Mouse (Mus musculus) c-Kit-positive CD71-negative TER-119-negative erythroid progenitor cells, embryonic 14.5 days (primary cell): Measurements from ENCODE around the gene Fstl4.

Experiments used
- DNase-seq: peaks from one replicate; pipeline ENCODE4 v3.0.0-alpha.2; 2013; ENCODE audit warnings: low read depth

The Fstl4 gene

DNA sequence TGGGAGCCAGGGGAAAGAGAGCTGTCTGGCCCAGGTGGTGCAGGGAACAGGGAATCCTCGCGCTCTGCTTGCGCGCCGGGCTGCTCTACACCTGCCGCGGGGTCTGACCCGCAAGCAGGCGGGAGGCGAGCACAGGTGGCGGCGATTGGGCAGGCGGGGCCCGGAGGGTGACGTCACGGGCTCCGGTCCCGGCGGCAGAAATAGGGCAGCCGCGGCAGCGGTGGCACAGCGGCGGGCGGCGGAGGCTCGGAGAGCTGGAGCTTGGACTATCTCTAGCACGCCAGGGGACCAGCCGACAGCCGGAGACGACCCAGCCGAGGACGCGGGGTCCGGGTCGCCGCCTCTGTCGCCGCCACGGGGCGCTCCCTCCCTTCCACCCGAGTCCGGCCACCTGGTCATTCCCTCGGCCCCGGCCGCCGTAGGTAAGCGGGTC is at the start of gene Fstl4:
Fstl4 (plus strand) TSS at position 174 of the 433 bp plus-strand sequence.
- no peak for DNase-seq

DNA sequence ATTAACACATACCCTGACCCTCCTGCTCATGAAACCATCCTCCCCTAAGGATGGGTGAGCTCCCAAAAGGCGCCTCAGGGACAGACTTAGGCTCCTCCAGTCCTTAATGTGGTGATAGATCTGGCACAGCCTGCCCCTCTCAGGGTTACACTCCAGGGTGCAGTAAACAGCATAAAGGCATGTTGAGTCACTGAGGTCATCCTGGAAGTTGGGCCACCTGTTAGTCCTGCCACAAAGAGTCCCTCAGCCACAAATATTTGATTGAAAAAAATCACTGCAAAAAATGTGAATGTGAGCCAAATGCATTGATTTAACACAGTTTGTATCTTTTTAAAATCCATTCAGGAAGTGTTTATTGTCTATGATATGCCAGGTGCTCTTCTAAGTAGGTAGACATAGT is 45.9 kb upstream of the Fstl4 start:
- DNase-seq: no peak

DNA sequence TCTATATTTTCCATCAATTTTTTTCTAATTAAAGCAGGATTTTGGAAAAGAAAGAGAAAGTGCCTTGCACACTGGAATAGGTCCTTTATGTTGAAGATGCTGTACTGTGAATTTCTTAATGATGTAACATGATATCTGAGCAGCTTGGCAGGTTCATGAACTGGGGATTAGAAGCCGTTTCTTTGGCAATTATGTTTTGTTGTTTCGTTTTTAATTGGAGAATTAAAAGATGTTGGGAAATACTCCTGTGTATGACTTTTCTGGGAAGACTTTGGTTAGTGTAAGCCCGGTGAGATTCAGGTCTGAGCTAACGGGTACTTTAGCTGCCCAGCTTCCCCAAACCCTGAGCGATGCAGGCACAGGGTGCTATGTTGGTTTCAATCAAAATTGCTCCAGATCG is 43.3 kb upstream of the Fstl4 start:
- DNase-seq: no peak

DNA sequence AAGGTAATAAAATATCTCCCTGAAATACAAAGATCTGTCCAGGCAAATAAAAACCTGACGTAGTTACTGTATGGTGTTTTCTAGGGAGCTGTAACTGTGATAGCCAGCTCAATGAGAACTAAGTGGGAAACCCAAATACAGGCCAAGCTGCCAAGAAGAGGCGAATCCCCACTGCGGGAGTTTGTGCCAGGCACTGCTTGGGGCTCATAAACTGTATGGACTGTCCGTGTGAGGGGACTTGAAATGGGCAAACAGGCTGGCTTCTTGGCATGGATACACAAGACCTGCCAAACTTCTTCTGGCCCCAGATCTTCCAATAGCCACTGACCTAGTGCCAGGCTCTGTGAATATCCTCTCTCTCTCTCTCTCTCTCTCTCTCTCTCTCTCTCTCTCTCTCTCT is 41.7 kb upstream of the Fstl4 start:
- DNase-seq: no peak

- DNase-seq: no peak
Observed at GRCm38 (mm10) chr11:52726001-52726400, 38.4 kb upstream of the Fstl4 start.

DNA sequence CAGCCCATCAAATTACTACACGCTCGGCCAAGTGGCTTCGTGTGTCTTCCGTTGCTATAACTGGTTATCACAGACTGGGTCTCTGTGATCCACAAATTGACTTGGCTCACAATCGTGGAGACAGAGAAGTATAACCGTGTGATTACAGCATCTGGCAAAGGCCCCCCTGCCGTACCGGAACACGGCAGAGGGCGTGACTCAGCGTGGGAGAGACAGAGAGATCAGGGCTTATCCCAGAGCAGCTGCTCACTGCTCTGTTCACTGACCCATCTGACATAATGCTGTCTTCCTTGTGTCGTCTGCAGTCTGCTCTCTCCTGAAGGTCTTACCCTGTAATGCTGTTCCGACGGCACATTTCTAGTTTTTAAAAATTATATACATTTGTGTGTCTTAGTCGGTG is 36.0 kb upstream of the Fstl4 start:
- DNase-seq: no peak

GRCm38 (mm10) chr11:52729890-52730289 is 34.5 kb upstream of the Fstl4 start:
- no peak for DNase-seq

GRCm38 (mm10) chr11:52731979-52732378 is 32.5 kb upstream of the Fstl4 start:
- no peak for DNase-seq

DNA sequence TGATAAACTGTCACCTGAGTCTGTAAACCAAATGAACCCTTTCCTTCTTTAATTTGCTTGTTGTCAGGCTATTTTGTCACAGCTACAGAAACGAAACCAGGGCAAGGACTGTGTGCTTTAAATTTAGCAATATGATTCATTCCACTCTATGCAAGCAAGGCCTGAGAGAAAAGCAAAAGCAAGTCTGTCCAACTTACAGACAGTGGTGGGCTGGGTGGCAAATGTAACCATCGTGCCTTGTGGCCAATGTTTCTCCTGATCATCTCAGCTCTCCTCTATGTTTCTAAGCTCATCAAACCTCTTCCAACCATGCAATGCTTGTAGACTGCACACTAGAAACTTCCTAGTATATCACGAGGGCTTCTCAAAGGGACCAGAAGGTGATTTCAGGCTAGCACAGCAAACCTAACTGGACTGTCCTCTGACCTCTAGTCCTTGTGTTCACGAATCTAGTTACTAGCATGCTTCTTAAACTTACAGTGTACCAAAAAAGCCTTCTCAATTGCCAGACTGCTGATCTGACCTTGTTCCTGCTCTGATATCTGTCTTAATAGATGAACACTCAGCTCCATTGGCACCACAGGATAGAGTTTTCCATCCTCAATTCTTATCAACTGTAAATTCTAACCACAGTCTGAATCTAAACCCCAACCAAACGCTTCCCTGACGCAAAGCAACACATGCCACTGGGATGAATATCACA is 29.8 kb upstream of the Fstl4 start:
- no peak for DNase-seq

- no peak for DNase-seq
Observed at GRCm38 (mm10) chr11:52739187-52739586, 25.2 kb upstream of the Fstl4 start.

DNA sequence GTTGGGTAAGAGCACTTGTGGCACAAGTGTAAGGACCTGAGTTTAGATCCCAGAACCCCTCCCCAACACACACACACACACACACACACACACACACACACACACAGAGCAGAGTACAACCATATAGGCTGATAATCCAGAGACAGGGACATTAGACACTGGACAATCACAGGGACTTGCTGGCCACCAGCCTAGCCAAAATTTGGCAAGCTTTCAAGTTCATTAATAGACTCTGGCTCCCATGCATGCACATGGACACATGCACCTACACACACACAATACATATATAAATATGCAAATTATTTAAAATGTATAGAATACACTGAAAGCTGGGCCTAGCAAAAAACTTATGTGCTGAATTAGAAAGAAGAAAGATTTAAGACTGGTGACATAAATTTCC is 24.0 kb upstream of the Fstl4 start:
- no peak for DNase-seq

DNA sequence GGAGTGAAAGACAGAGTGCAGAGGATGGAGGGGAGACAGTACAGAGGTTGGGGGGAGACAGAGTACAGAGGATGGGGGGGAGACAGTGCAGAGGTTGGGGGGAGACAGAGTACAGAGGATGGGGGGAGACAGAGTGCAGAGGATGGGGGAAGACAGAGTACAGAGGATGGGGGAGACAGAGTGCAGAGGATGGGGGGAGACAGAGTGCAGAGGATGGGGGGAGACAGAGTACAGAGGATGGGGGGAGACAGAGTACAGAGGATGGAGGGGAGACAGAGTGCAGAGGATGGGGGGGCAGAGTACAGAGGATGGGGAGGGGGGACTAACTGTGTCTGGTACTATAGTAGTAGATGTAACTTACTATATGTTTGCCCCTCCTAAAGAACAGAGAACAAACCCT is 20.5 kb upstream of the Fstl4 start:
- DNase-seq: no peak

DNA sequence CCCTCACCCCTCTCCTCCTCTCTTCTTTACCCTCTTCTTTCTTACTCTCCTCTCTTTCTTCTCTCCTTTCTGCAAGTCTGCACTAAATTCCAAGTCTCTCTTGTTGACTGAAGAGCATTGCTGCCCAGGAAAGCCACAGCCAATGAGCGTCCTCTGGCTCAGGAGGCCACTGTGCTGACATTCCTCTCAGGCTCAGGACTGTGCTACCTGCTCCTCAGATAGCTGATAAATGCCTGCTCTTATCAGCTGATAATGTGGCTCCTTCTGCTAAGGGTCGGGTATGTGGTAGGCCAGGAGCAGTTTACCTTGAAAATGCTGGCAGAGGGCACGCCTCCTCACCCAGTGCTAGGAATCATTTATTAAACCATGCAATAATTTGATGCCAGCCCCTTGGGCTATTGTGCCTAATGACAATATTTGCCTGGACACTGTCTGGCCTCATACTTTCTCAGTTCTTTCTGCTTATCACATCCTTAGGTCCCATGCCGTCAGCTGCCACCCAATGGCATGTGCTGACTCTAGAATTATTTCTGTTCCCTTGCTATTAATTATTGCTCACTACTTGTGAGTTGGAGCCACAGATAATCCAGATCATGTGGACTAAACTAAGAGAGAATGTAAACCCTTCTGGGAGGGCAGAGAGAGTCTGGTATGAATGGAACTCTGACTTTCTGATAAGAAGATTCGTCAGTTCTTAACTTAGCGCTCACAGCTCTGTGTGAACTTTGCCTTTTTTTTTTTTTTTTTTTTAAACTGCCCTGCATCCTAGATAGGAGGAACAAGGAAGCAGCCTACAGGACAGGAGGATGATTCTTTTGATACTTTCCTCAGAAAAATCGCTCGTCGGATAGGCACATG is 19.6 kb upstream of the Fstl4 start:
- no peak for DNase-seq

- no peak for DNase-seq
Observed at GRCm38 (mm10) chr11:52747206-52747605, 17.2 kb upstream of the Fstl4 start.

GRCm38 (mm10) chr11:52747766-52748456 is 16.5 kb upstream of the Fstl4 start:
- DNase-seq: no peak

GRCm38 (mm10) chr11:52749988-52750387 is 14.4 kb upstream of the Fstl4 start:
- no peak for DNase-seq

GRCm38 (mm10) chr11:52752524-52752923 is 11.9 kb upstream of the Fstl4 start:
- DNase-seq: no peak

DNA sequence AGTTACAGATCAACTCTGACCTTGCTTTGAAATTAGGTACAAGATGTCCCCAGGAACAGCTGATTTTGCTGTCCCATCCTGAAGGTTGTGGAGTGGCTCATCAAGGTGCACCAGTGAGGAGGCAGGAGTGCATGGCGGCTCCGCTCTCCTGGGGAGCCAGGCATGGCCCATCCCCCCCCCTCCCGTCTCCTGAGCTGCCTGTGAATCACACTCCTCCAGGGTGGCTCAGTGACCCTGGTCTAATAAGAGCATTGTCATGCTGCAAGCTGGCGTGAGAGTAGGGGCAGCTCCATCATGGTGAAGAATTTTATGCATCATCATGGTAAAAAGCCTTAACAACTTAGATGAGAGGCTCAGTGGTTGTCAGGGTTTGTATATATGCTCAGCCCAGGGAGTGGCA is 11.2 kb upstream of the Fstl4 start:
- no peak for DNase-seq

- no peak for DNase-seq
Observed at GRCm38 (mm10) chr11:52761800-52762199, 2.6 kb upstream of the Fstl4 start.

GRCm38 (mm10) chr11:52764894-52765677 is 652 bp downstream of the Fstl4 start:
- DNase-seq: no peak

- DNase-seq: peak; percentile 23
Observed at GRCm38 (mm10) chr11:52765678-52766254, 1.3 kb downstream of the Fstl4 start.

GRCm38 (mm10) chr11:52767921-52768320 is 3.5 kb downstream of the Fstl4 start:
- no peak for DNase-seq
